Mouse (Mus musculus) heart, postnatal 0 days (tissue): Measurements from ENCODE around the gene Tacc3. TPM values are rescaled to one million over a fixed set of nuclear protein-coding genes. Genes with fewer than 3 reads are reported as not detected.

Experiments
- ATAC-seq: fragments of 200-750 bp; cut with Nextera tagmentation; 2 replicates; pipeline ENCODE4 v1.8.0; 2017; ENCODE audit warnings: low read depth, moderate number of reproducible peaks, moderate library complexity; ENCODE audit not compliant: insufficient read depth
- DNase-seq: peaks from one replicate; pipeline ENCODE4 v3.0.0-alpha.2; 2016; ENCODE audit warnings: low spot score
- H3K27ac ChIP-seq: fragments of 300-500 bp; sonication (generic); 2 replicates; pipeline ENCODE4 v1.5.1; 2014; ENCODE audit warnings: low read depth, mild to moderate bottlenecking
- H3K27me3 ChIP-seq: fragments of 300-500 bp; sonication (generic); 2 replicates; pipeline ENCODE4 v1.6.1; 2014; ENCODE audit warnings: low read length, mixed read lengths; ENCODE audit not compliant: control insufficient read depth, insufficient read depth
- H3K36me3 ChIP-seq: fragments of 300-500 bp; sonication (generic); replicated peaks from 2 replicates; pipeline ENCODE4 v1.6.1; 2014; ENCODE audit warnings: low read length, mixed read lengths; ENCODE audit not compliant: control insufficient read depth, insufficient read depth
- H3K4me1 ChIP-seq: fragments of 300-500 bp; sonication (generic); 2 replicates; pipeline ENCODE4 v1.6.1; 2014; ENCODE audit warnings: antibody characterized with exemption; ENCODE audit not compliant: control insufficient read depth, insufficient read depth
- H3K4me2 ChIP-seq: fragments of 300-500 bp; sonication (generic); 2 replicates; pipeline ENCODE4 v1.6.1; 2014; ENCODE audit warnings: low read depth, mild to moderate bottlenecking, low read length, moderate library complexity
- H3K4me3 ChIP-seq: fragments of 300-500 bp; sonication (generic); 2 replicates; pipeline ENCODE4 v1.5.1; 2014; ENCODE audit warnings: low read depth, low read length
- H3K9ac ChIP-seq: fragments of 300-500 bp; sonication (generic); replicated peaks from 2 replicates; pipeline ENCODE4 v1.6.1; 2014; ENCODE audit warnings: low read depth, low read length, mixed read lengths
- H3K9me3 ChIP-seq: fragments of 300-500 bp; sonication (generic); replicated peaks from 2 replicates; pipeline ENCODE4 v1.6.1; 2016; ENCODE audit warnings: low read length; ENCODE audit not compliant: control insufficient read depth
- CTCF ChIP-seq: IDR thresholded peaks from 2 replicates; pipeline ENCODE4 v1.5.1; 2016; ENCODE audit warnings: antibody characterized with exemption, control low read depth, low read depth
- EP300 ChIP-seq: IDR thresholded peaks from 2 replicates; pipeline ENCODE4 v1.6.1; 2016; ENCODE audit warnings: antibody characterized with exemption, low read depth
- WGBS: fragments of 180-500 bp; shearing (Covaris S2); extraction: QIAGEN DNeasy Blood & Tissue Kit; methylation state at CpG from one replicate; pipeline ENCODE4 v1.1.7; 2014; 5-methylcytosine and 5-hydroxymethylcytosine counted together
- polyA plus RNA-seq: library from polyadenylated mRNA; unstranded; fragments of >200 nt; fragmentation: Nextera tagmentation; extraction: Ambion mirVana; gene quantifications from 2 replicates; pipeline ENCODE4 v1.2.1, GENCODE M21; 2015
- total RNA-seq: library from RNA; depleted of rRNA; stranded (reverse); fragments of >200 nt; gene quantifications from 2 replicates; pipeline ENCODE4 v1.2.3, GENCODE M21; 2014; ENCODE audit warnings: low replicate concordance

Tacc3 gene
- total and polyA plus RNA-seq, 2 experiments from 2014 or later: 39.4 to 42.1 TPM

- no peak for ATAC-seq
- WGBS: 65% methylated on average over 2 of the region's 2 CpGs
- H3K9ac ChIP-seq: no peak overlapping the region
Observed at GRCm38 (mm10) chr5:33712550-33712949, 54.6 kb downstream of the Tacc3 start.

GRCm38 (mm10) chr5:33715182-33715581 lies 57.3 kb downstream of the Tacc3 start:
- DNase-seq (no peak), ATAC-seq (no peak)
- H3K4me3 ChIP-seq: no peak overlapping the region
- H3K4me2 ChIP-seq: no peak overlapping the region
- WGBS: 62% methylated on average over 2 of the region's 2 CpGs
- H3K27ac ChIP-seq: no peak overlapping the region
- no peaks in the 10 kb centered on the region for H3K9me3 ChIP-seq
- TF ChIP-seq EP300 (no peak), CTCF (no peak)
- H3K27me3 ChIP-seq: 0 out of 2 replicates have a peak, but pooled peaks cover 7% of the 10 kb centered on the region
- no peaks in the 10 kb centered on the region for H3K36me3 ChIP-seq
- no peaks in the 10 kb centered on the region for H3K4me1 ChIP-seq
- H3K9ac ChIP-seq: no peak overlapping the region

More at GRCm38 (mm10) chr5:33712550-33712949, 54.6 kb downstream of the Tacc3 start:
- Histone ChIP-seq H3K4me2 (no peak overlapping the region), H3K9me3 (no peaks in the 10 kb centered on the region), H3K36me3 (no peaks in the 10 kb centered on the region), H3K27ac (no peak overlapping the region), H3K4me3 (no peak overlapping the region), H3K4me1 (no peaks in the 10 kb centered on the region), H3K27me3 (no peaks in the 10 kb centered on the region)
- no peak for TF ChIP-seq EP300
- no peak for TF ChIP-seq CTCF
- no peak for DNase-seq

GRCm38 (mm10) chr5:33716467-33716866 lies 58.5 kb downstream of the Tacc3 start:
- H3K4me1 ChIP-seq: no peaks in the 10 kb centered on the region
- no peak overlapping the region for H3K9ac ChIP-seq
- H3K27ac ChIP-seq: no peak overlapping the region
- no peaks in the 10 kb centered on the region for H3K36me3 ChIP-seq
- DNase-seq (no peak), ATAC-seq (0 out of 2 replicates have a peak, but pooled peaks have one; percentile 47)
- peaks cover 17% of the 10 kb centered on the region for H3K27me3 ChIP-seq
- H3K4me3 ChIP-seq: no peak overlapping the region
- 82% methylated on average over 6 of the region's 6 CpGs for WGBS
- no peaks in the 10 kb centered on the region for H3K9me3 ChIP-seq
- 0 out of 2 replicates have a peak, but pooled peaks have one; percentile 7 for TF ChIP-seq CTCF
- TF ChIP-seq EP300: no peak
- no peak overlapping the region for H3K4me2 ChIP-seq

GRCm38 (mm10) chr5:33718460-33718859 lies 60.5 kb downstream of the Tacc3 start:
- H3K4me2 ChIP-seq: no peak overlapping the region
- TF ChIP-seq EP300 (no peak), CTCF (no peak)
- 59% methylated on average over 5 of the region's 5 CpGs for WGBS
- no peak overlapping the region for H3K27ac ChIP-seq
- peaks cover 27% of the 10 kb centered on the region for H3K27me3 ChIP-seq
- ATAC-seq (no peak), DNase-seq (no peak)
- H3K4me1 ChIP-seq: peaks cover 9% of the 10 kb centered on the region; the same call in 1 of the 2 replicates
- H3K9ac ChIP-seq: no peak overlapping the region
- no peaks in the 10 kb centered on the region for H3K36me3 ChIP-seq
- H3K9me3 ChIP-seq: no peaks in the 10 kb centered on the region
- H3K4me3 ChIP-seq: no peak overlapping the region

- DNase-seq: no peak
Observed at GRCm38 (mm10) chr5:33720852-33721490, 63.0 kb downstream of the Tacc3 start.

More at GRCm38 (mm10) chr5:33720852-33721490, 63.0 kb downstream of the Tacc3 start:
- Histone ChIP-seq H3K4me1 (peaks cover 9% of the 10 kb centered on the region; the same call in 1 of the 2 replicates), H3K4me2 (peak overlapping the region; percentile 96), H3K27ac (no peak overlapping the region), H3K4me3 (peak overlapping the region; percentile 80), H3K9ac (no peak overlapping the region), H3K9me3 (no peaks in the 10 kb centered on the region), H3K27me3 (peaks cover 49% of the 10 kb centered on the region), H3K36me3 (no peaks in the 10 kb centered on the region)
- WGBS: 6% methylated on average over 8 of the region's 8 CpGs
- no peak for ATAC-seq
- no peak for TF ChIP-seq CTCF
- TF ChIP-seq EP300: no peak
